Mouse (Mus musculus): ENCODE results near the gene Vmn2r29. TPM values are rescaled to one million over a fixed set of nuclear protein-coding genes. Genes with fewer than 3 reads are reported as not detected.
"Not testable (repeated sequence)": the region's sequence is repeated elsewhere in the genome, so short reads cannot be mapped to it uniquely, and the experiment has no call there.

The Vmn2r29 gene
- 0.13 TPM in 1 of 2 replicates, not detected in the other for polyA plus RNA-seq (2015; fragmentation: Nextera tagmentation; extraction: Ambion mirVana)

GRCm38 (mm10) chr7:7247228-7247627, at the start of gene Vmn2r29:
Vmn2r29 (minus strand) TSS chr7:7247328.
- DNase-seq (ENCODE audit: low spot score): not testable (repeated sequence)

DNA sequence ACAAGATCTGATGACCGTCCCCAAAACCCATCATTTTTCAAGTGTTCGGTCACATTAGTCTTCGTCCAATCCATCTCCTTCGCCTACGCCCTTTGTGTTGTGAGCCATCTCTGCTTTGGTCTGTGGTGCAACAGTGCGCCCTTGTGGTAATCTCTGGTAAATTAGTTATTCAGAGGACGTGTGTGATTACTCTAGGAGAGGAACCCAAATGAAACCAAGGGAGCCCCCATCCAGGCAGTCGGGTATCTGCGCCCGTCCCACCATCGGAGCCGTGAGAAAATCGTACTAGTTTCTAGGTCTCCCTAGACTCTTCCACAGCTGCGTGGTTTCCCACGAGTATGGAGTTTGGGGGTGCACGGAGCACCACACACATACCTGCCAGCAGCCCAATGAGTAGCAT, 48.5 kb upstream of the Vmn2r29 start:
- DNase-seq (ENCODE audit: low spot score): peak; percentile 39

- no peak for DNase-seq (ENCODE audit: low spot score)
Observed at GRCm38 (mm10) chr7:7281383-7281782, 34.3 kb upstream of the Vmn2r29 start.

GRCm38 (mm10) chr7:7277966-7278567, 30.9 kb upstream of the Vmn2r29 start, which contains the start of gene Gm45844:
Gm45844 (minus strand) TSS chr7:7278289.
- DNase-seq (ENCODE audit: low spot score): peak; percentile 73

- DNase-seq (ENCODE audit: low spot score): not testable (repeated sequence)
Observed at GRCm38 (mm10) chr7:7277556-7277955, 30.4 kb upstream of the Vmn2r29 start.

DNA sequence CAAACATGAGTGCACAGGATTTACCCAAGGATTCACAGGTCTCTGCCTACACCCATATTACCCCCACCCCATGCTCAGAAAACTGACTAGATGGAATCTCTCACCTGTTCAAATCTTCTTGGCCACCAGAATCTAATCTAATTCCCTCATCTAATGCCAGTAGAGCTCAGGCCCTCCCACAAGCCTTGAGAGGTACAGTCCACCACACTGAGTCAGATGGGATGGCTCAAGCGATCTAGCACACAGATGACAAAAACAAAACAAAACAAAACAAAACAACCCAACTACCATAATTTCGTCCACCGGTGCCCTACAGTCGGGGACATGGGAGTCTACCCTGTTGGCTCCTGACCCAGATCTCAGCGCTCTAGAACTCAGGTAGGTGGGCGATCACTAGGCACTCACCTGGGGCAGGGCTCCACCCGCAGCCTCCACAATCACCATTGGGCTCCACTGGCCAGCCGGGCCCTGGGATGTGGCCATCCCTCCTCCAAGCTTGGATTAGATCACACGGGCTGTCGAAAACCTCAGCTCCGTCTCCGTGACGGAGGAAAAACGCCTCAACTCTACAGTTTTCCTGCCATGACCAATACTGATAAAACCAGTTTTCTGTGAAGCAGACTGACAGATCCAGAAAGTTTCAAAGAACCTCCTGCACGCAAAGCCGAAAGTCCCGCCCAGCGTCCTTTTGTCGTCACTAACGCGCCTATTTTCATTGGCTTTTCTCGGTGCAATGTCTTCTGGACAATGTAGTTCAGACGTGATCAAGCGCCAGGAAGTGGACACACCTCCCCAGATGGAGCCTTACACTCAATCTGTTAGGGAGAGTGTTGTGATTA, 37.6 kb downstream of the Vmn2r29 start, which contains the start of gene Zfp772:
TSS of gene Zfp772 (minus strand) at position 686 of the 839 bp plus-strand sequence.
- peak; percentile 30 for DNase-seq (ENCODE audit: low spot score)

DNA sequence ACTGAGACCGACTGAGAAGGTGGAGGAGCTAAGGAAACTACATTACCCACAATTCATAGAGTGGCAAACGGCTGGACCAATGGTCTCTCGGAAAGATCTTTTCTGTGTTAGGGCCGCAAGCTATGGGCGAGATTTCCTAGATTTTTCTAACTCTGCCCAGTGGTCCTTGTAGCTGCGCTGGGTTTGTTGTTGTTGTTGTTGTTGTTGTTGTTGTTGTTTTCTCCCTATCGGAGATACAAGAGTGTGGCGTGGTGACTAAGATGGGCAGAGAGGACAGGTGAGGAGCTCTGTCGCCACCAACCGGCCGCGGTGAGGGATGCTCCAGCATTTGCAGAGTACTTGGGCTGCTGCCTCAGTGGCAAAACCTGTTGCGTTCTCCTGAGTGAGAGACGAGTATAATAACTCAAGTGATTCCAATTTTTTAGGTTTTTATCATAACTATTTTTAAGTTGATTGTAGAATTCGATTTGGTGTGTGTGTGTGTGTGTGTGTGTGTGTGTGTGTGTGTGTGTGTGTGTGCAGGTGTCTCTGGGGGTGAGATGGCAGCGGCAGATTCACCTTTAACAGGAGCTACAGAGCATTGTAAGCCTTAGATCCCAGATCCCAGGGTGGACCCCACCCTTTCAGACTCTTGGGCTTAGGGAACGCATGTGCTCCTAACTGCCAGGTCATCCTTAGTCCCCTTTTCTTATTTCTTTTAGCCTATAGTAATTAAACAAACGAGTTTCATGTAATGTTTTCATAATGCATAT, 58.8 kb downstream of the Vmn2r29 start:
- DNase-seq (ENCODE audit: low spot score): peak; percentile 62

GRCm38 (mm10) chr7:7187417-7188190, 59.5 kb downstream of the Vmn2r29 start:
- no peak for DNase-seq (ENCODE audit: low spot score)

DNA sequence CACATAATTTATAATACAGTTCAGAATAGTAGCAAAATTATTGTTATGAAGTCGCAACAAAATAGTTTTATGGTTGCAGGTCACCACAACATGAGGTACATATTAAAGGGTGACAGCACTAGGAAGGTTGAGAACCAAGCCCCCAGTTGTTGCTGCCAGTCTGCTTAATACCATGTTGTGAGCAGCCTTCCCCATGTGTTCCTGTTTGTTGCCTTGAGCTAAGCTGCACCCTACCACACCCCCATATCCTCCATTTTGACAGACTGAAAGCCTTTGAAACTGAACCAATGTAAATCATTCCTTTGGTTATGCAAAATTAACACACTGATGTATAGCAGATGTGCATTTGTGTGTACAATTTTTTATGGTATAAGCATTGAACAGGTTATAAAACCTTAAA, 61.2 kb downstream of the Vmn2r29 start:
- DNase-seq (ENCODE audit: low spot score): no peak

Other genes starting within 250 kb of the Vmn2r29 start
- 13.8 and 17.3 TPM in 2 replicates for gene Zfp954, start 125.8 kb downstream of the Vmn2r29 start, polyA plus RNA-seq (2015; fragmentation: Nextera tagmentation; extraction: Ambion mirVana)
- gene Zfp773, start 110.6 kb downstream of the Vmn2r29 start, polyA plus RNA-seq (2015; fragmentation: Nextera tagmentation; extraction: Ambion mirVana): 2.3 TPM in 2 replicates
- 1.2 and 1.5 TPM in 2 replicates for gene Zfp418, start 76.0 kb downstream of the Vmn2r29 start, polyA plus RNA-seq (2015; fragmentation: Nextera tagmentation; extraction: Ambion mirVana)
- gene Zfp772, start 37.3 kb downstream of the Vmn2r29 start, polyA plus RNA-seq (2015; fragmentation: Nextera tagmentation; extraction: Ambion mirVana): 3.9 and 4.0 TPM in 2 replicates
- 0.41 and 0.85 TPM in 2 replicates for gene Gm45844, start 31.0 kb upstream of the Vmn2r29 start, polyA plus RNA-seq (2015; fragmentation: Nextera tagmentation; extraction: Ambion mirVana)
- 39.0 and 42.6 TPM in 2 replicates for gene Clcn4, start 53.5 kb upstream of the Vmn2r29 start, polyA plus RNA-seq (2015; fragmentation: Nextera tagmentation; extraction: Ambion mirVana)
- gene Vmn2r30, start 90.3 kb upstream of the Vmn2r29 start, polyA plus RNA-seq (2015; fragmentation: Nextera tagmentation; extraction: Ambion mirVana): not detected in 2 replicates
- gene Gm45783, start 127.2 kb upstream of the Vmn2r29 start, polyA plus RNA-seq (2015; fragmentation: Nextera tagmentation; extraction: Ambion mirVana): not detected in 2 replicates
- not detected in 2 replicates for gene Vmn2r31, start 152.4 kb upstream of the Vmn2r29 start, polyA plus RNA-seq (2015; fragmentation: Nextera tagmentation; extraction: Ambion mirVana)
- not detected in 2 replicates for gene Vmn2r32, start 232.7 kb upstream of the Vmn2r29 start, polyA plus RNA-seq (2015; fragmentation: Nextera tagmentation; extraction: Ambion mirVana)